Mouse (Mus musculus) urinary bladder, postnatal 0 days (tissue): Measurements from ENCODE around the gene Spaca9. TPM values are rescaled to one million over a fixed set of nuclear protein-coding genes. Genes with fewer than 3 reads are reported as not detected.

Experiments
- microRNA-seq: library from miRNA; unstranded; fragments of <30 nt; microRNA quantifications from one replicate; pipeline ENCODE4, GENCODE M21; 2016
- polyA plus RNA-seq: library from polyadenylated mRNA; unstranded; fragments of >200 nt; fragmentation: Nextera tagmentation; extraction: Ambion mirVana; gene quantifications from 2 replicates; pipeline ENCODE4 v1.2.1, GENCODE M21; 2015

Gene Spaca9
- polyA plus RNA-seq, result 1.7 and 1.9 TPM in 2 replicates

DNA sequence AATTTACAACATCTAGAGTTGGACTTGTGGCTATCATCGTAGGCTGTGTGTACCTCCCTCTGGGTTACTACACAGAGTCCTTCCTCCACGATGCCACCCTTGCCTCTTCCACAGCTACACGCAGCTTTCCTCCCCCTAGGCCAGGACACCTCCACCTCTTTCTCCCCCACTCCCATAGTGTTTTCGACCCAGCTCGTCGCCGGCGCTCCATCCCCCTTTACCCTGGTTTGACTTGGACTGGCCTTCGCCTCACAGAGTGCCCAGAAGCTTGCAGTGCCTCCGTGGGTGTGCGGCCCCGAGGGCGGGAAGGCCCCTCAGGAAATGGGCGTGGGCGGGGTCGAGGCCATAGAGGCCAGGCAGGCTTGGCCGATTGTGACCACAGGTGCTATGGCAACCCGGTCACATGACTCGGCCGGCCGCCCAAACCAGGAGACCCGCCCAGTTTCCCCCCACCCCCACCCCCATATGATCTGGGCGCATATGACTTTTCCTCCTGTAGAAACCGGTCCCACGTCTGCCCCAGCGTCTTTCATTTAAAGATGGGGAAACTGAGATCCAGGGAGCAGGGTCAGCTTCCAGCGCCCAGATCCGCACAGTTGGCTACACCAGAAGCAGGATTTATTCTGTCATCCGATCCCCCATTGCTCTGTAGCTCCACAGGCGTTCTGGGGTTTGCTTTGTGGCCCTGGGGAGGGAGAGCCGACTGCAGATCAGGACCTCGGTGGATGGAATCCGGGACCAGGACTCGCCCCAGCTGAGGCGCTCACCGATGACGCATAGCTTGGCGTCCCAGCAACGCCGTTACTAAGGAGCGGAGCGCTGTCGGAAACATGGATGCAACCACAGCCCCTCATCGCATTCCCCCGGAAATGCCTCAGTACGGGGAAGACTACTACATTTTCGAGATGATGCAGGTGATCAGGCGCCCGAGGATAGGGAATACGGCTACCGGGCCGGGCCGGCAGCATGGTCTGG lies at the start of gene Spaca9, which contains the start of gene Ak8:
Gene Spaca9 (minus strand): TSS at position 367 of the 975 bp plus-strand sequence.
Gene Ak8 (plus strand): TSS at position 804 of the 975 bp plus-strand sequence.

Small RNA genes within 50 kb of the gene (microRNA-seq; reads per million reads assigned to microRNA genes)
- 1.5 reads per million for gene Mir3088

Other genes starting within 250 kb of the Spaca9 start
- 1.4 and 2.5 TPM in 2 replicates for gene 1700007K13Rik, start 233.4 kb downstream of the Spaca9 start, polyA plus RNA-seq
- gene Mrps2, start 231.7 kb downstream of the Spaca9 start, polyA plus RNA-seq, result 24.6 and 29.0 TPM in 2 replicates
- gene Gbgt1, start 202.8 kb downstream of the Spaca9 start, polyA plus RNA-seq, result 0.83 and 0.93 TPM in 2 replicates
- 5.1 and 7.8 TPM in 2 replicates for gene Gm10134, start 193.6 kb downstream of the Spaca9 start, polyA plus RNA-seq
- gene Ralgds, start 186.6 kb downstream of the Spaca9 start, polyA plus RNA-seq, result 17.2 and 17.5 TPM in 2 replicates
- not detected in 2 replicates for gene Cel, start 136.3 kb downstream of the Spaca9 start, polyA plus RNA-seq
- 15.5 and 16.0 TPM in 2 replicates for gene Gtf3c5, start 116.0 kb downstream of the Spaca9 start, polyA plus RNA-seq
- 0.21 TPM in 1 of 2 replicates, not detected in the other for gene Gfi1b, start 77.7 kb downstream of the Spaca9 start, polyA plus RNA-seq
- 6.6 and 7.1 TPM in 2 replicates for gene Tsc1, start 58.5 kb downstream of the Spaca9 start, polyA plus RNA-seq
- gene Ak8, start 437 bp upstream of the Spaca9 start, polyA plus RNA-seq, result 0.33 and 0.47 TPM in 2 replicates
- 4.4 and 4.9 TPM in 2 replicates for gene Gtf3c4, start 140.6 kb upstream of the Spaca9 start, polyA plus RNA-seq
- gene Ddx31, start 140.7 kb upstream of the Spaca9 start, polyA plus RNA-seq, result 5.3 and 5.6 TPM in 2 replicates
- gene Barhl1, start 216.9 kb upstream of the Spaca9 start, polyA plus RNA-seq, result not detected in 2 replicates